Mouse (Mus musculus) brain, embryonic 14.5 days (tissue): ENCODE results near the gene Yes1. TPM values are rescaled to one million over a fixed set of nuclear protein-coding genes. Genes with fewer than 3 reads are reported as not detected.
"Not testable (repeated sequence)": the region's sequence is repeated elsewhere in the genome, so short reads cannot be mapped to it uniquely, and the experiment has no call there.

Source experiments
- DNase-seq: peaks from one replicate; pipeline ENCODE4 v3.0.0-alpha.2; 2011; ENCODE audit warnings: low read depth
- CTCF ChIP-seq: fragments of 200-500 bp; IDR thresholded peaks from 2 replicates; pipeline ENCODE4 v1.5.1; 2012; ENCODE audit warnings: inconsistent platforms, mild to moderate bottlenecking, moderate library complexity, borderline replicate concordance; ENCODE audit not compliant: insufficient read depth, insufficient read length; ENCODE audit errors: extremely low read depth
- POLR2A ChIP-seq: fragments of 200-500 bp; IDR thresholded peaks from 2 replicates; pipeline ENCODE4 v1.6.1; 2012; ENCODE audit warnings: mild to moderate bottlenecking, inconsistent platforms, borderline replicate concordance; ENCODE audit not compliant: poor library complexity, insufficient read depth, insufficient read length, severe bottlenecking; ENCODE audit errors: extremely low read depth
- polyA plus RNA-seq: library from polyadenylated mRNA; depleted of rRNA; stranded (reverse); fragments of >200 nt; gene quantifications from 2 replicates; pipeline ENCODE4 v1.2.3, GENCODE M21; 2012

Gene Yes1
- polyA plus RNA-seq, 1 experiment = 10.3 TPM

DNA sequence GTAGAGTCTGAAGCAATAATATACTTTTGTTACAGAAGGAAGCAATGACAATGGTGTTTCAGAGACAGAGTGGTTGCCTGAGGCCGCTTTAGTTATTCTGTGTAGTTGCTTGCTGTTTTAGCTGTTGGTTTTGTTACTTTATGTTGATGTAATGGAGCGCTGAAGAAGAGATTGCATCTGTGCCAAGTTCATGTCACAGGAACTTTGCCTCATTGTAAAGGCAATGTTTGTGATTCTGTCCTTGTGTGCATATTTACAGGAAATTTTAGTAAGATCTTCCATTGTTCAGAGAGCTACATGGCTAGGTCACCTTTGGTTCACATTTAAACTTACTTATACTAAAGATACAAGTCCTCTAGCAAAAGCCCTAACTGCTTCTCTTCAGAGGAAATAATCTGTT, 3.3 kb downstream of the Yes1 start:
- TF ChIP-seq CTCF (no peak), POLR2A (no peak)
- peak; percentile 70 for DNase-seq

DNA sequence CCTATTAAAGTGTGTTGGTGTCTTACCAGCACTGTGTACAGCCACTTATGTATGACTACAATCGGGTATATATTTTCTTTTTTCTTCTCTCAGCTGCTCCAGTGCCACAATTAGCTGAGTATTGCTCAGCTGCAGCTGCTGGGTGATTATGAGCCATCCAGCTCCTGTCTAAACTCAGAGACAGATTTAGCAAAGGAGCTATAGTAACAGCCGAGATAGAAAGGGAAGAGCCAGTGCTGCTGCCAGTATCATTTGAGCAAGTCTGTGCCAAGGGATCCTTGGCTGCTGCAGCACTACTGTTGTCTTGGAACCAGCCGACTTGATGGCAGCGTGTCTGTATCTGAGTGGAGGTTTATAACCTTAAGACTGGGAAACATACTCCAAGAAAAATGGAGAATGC, 3.7 kb downstream of the Yes1 start:
- TF ChIP-seq CTCF (no peak), POLR2A (no peak)
- DNase-seq = peak; percentile 91

DNA sequence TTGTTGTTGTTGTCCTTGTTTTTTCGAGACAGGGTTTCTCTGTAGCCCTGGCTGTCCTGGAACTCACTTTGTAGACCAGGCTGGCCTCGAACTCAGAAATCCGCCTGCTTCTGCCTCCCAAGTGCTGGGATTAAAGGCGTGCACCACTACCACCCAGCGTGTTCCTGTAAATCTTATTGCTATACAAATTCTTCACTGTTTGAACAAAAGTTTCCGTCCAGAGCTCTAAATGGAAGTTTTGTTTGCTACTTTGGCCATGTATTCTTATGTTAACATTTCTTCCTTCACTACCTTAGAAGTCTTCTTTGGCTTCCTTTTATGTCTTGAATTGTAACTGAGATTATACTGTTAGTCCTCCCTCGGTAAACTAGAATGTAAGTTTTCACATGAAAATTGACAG, 5.5 kb downstream of the Yes1 start:
- DNase-seq = not testable (repeated sequence)

DNA sequence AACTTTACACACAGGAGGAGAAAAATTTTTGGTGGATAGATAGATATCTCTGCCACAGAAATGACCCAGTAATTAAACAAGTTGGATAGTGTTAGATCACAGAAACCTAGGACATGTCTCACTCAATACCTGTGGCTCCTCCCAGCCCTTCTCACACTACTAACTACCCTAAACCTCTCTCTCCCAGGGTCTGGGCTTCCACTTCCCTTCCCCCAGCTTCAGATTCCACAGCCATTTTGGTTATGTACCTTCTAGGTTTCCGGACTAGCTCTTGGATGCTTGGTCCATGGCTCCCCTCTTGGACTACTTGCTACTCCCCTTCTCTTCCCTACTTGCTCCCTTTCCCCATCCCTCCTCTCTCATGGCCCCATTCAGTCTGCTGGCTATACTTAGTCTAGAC, 6.9 kb downstream of the Yes1 start:
- TF ChIP-seq CTCF = no peak
- TF ChIP-seq POLR2A = no peak
- no peak for DNase-seq

DNA sequence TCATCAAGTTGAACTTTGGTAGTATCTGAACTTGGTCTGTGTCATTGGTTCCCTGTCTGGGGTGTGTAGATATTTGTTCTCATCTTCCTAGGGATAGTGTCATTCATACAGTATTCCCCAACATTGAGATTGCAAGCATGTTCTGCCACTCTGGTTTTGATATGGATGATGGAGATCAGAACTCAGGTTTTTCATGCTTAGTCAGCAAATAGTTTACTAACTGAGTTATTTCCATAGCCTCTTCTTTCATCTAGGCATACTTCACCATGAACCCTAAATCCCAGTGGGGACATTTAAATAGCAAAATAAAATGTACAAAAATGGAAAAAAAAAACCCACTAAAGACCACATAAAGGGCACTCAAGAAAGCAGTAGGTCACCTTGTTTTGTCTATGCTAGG, 12.7 kb downstream of the Yes1 start:
- TF ChIP-seq CTCF (no peak), POLR2A (no peak)
- DNase-seq = no peak

DNA sequence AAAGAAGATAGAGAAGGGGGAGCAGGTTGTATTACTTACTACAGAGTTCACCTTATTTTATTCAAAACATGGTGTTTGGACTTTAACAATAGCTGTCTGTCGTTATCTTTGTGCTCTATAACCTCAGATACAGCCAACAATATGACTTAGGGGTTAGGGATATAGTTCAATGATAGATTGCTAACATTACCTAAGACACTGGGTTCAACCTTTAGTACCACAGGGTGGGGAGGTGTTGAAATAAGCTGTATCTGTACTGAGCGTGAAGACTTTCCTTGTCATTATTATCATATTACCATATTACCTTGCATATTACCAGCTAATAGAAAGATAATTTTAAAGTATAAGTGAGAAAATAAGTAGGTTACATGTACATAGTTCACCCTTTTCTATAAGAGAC, 13.8 kb downstream of the Yes1 start:
- DNase-seq = no peak
- TF ChIP-seq CTCF (no peak), POLR2A (no peak)

DNA sequence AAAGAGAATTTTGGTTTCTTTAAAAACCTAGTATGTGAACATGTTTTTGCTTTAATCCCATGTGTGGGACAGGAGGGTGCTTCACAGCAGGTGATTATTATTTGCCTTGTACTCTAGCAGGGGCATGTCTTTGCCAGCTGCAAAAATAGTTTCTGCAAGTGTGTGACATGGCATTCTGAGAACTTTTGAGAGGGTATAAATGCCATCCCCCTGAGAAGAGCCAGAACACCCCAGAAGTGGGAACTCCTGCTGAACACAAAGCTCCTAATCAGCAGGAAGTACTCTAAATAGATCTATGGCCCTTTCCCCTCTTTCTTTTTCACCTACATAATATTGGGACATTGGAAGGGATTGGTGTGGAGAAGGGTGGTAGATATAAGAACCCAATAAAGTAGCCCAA, 22.2 kb downstream of the Yes1 start:
- no peak for DNase-seq
- no peak for TF ChIP-seq POLR2A
- TF ChIP-seq CTCF = no peak

DNA sequence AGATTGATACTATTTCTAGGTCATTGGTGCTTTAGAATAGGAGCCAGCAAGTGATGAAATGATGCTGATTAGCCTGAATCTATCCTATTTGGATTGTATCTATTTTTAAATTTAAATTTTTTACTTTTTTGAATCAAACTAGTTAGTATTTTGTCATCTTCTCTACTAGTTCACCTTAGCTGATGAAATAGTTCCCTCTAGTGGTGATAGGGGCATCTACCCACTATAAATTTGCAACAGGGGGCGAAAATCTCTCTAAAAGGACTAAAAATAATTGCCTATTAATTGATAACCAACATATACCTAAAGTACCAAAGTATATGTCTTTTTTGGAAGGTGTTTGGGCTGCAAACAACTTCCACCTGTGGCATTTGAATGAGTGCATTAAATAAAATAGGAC, 46.4 kb downstream of the Yes1 start:
- DNase-seq = peak; percentile 41
- TF ChIP-seq POLR2A = no peak
- no peak for TF ChIP-seq CTCF

DNA sequence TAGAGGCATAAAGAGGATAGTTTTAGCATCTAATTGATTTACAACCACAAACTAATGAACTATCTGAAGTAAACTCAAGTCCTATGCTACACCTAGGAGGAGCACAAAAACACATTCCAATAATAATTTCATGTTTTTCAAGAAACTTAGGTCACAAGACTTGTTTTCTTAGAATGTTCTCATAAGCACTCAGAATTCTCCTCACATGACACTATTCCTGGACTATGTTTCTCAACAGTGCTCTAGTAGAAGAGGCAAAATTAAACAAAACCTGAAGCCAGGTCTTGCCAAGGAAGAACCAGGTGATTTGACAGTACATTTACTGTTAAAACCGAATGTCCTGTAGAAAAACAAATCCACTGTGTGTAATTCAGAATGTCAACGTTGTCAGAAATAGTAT, 71.5 kb downstream of the Yes1 start:
- TF ChIP-seq POLR2A (no peak), CTCF (no peak)

DNA sequence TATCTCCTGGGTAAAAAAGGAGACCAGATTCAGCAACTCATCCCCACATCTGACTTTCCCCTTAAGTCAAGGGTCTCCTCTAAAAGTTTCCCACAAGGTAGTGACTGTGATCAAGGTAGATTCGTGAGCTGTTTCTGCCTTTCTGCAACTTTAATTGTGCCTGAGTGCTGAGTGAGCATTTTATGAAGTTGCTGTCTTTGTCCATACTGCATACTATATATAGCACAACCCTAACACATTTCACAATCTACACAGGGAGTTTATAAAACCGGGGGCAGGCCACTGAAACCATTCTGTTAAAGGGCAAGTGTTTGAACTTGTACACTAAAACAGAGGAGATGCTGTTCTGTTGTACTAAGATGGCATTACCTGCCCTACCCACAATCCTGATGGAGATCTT, 82.4 kb downstream of the Yes1 start:
- TF ChIP-seq CTCF (no peak), POLR2A (no peak)
- DNase-seq = no peak

More for the DNA sequence above, 71.5 kb downstream of the Yes1 start:
- no peak for DNase-seq

DNA sequence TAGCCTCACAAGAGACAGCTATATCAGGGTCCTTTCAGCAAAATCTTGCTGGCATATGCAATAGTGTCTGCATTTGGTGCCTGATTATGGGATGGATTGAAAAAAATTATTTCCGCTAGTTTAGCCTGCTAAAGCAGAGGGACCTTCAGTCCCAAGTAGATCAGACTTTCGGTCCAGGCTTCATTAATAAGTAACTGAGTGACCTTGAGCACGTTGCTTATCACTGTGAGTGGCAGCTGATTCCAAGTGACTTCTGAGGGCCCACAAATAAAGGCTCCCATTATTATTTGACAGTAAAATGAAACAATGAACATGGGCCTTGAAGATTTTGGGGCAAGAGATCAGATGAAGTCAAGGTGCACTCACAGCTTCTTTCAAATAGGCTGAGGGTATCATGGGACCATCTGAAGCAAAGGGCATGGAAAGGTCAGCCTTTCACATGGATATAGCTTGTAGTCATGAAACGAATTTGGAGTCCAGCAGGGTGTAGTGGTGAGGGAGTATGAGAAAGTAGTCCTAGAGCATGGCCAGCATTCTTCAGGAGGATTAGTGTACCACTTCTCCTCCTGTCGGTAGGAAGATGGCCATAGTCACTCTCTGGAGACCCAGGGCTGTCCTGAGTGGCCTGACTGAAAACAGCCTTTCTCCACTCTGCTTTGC, 86.4 kb downstream of the Yes1 start:
- DNase-seq = no peak
- TF ChIP-seq POLR2A = no peak
- no peak for TF ChIP-seq CTCF

DNA sequence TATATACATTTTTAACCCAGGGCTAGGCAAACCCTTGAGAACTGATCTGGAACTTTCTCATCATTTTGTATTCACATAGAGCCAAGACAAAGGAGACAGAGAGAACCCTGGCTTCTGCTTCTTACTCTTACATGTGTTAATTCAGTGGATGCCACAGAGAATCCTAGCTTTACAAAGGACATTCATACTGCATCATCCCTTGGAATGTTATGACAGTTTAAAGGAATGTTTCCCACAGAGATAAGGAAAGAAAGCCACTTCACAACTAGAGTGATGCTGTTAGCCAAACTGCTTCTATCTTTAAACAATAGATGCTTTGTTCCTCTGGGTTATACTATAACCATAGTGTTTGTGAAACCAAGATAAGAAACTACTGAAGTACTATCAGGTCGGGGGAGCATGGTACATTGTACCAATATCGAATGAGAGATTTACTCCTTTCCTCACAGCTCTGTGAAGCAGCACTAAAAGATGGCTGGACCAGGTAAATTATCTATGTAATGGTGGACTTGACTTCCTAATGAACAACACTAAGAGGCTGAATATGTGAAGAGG, 95.3 kb downstream of the Yes1 start:
- TF ChIP-seq CTCF (no peak), POLR2A (no peak)
- DNase-seq = no peak
